Mouse (Mus musculus) olfactory bulb, adult 2 months (tissue): ENCODE measurements around the gene Efcab9. TPM values are rescaled to one million over a fixed set of nuclear protein-coding genes. Genes with fewer than 3 reads are reported as not detected.

Experiments used
- H3K27ac ChIP-seq: fragments of 200-500 bp; 2 replicates; pipeline ENCODE4 v1.5.1; 2012; ENCODE audit warnings: low read depth, low read length; ENCODE audit not compliant: insufficient read depth
- H3K4me1 ChIP-seq: fragments of 200-500 bp; 2 replicates; pipeline ENCODE4 v1.6.1; 2012; ENCODE audit warnings: low read length; ENCODE audit not compliant: control insufficient read depth, insufficient read depth
- H3K4me3 ChIP-seq: fragments of 200-500 bp; 2 replicates; pipeline ENCODE4 v1.5.1; 2012; ENCODE audit warnings: mild to moderate bottlenecking, low read depth, low read length, moderate library complexity; ENCODE audit not compliant: insufficient read depth
- CTCF ChIP-seq: fragments of 200-500 bp; IDR thresholded peaks from 2 replicates; pipeline ENCODE4 v1.5.1; 2012; ENCODE audit warnings: low read depth, mild to moderate bottlenecking, low read length, moderate library complexity; ENCODE audit not compliant: insufficient read depth
- POLR2A ChIP-seq: fragments of 200-500 bp; IDR thresholded peaks from 2 replicates; pipeline ENCODE4 v1.6.1; 2012; ENCODE audit warnings: mild to moderate bottlenecking, low read depth, low read length, moderate library complexity; ENCODE audit not compliant: insufficient read depth
- WGBS: fragments of 180-500 bp; shearing (Covaris S2); methylation state at CpG from one replicate; pipeline ENCODE4 v1.1.7; 2018; 5-methylcytosine and 5-hydroxymethylcytosine counted together
- polyA plus RNA-seq: library from polyadenylated mRNA; stranded (reverse); fragments of >200 nt; gene quantifications from 2 replicates; pipeline ENCODE4 v1.2.4, GENCODE M21; 2012; ENCODE audit warnings: low replicate concordance; ENCODE audit not compliant: missing spikeins, insufficient read depth, insufficient read length

The Efcab9 gene
- polyA plus RNA-seq = not detected in 2 replicates

DNA sequence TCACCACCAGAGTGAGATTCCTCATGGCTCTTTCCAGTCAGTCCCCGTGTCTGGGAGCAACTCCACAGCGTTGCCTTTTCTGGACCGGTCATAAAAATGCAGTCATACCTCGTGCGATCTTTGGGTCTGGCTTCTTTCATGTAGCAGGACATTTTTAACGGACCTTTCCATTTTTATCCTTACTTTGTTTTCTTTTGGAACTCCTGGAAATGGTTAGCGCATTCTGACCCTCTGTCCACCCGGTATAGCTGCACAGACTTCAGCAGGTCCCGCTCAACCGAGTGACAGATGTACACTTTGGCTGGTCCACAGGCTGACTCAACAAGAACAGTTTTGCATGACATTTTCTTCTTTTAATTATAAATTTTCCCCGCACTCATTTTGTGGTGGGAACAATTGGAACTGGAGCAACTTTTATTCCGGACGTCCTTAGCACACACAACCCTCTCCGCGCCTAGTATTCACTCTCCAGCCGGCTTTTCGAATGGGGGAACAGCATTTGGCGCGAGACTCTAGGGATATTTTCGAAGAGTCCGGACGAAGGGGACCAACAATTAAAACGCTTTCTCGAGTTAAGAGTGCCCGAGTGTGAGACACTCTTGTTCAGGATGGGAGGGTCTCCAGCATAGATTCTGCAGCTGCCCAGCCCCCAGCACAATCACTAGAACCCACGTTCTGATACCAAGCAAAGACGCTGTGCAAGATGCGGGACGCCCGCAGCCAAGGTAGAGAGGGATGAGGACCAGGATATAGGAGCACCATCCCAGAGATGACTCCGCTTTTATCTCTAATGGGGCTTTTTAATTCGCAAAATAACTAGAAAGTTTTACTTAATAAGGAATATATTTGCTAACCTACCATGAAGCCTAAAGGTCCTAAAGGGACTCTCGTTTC lies at the start of gene Efcab9:
Efcab9 (minus strand) TSS at position 211 of the 894 bp plus-strand sequence.
- Histone ChIP-seq H3K4me3 (peak within 1 kb of the TSS; percentile 70), H3K4me1 (peaks cover 13% of the 10 kb centered on the region), H3K27ac (no peak within 1 kb of the TSS)
- TF ChIP-seq CTCF = no peak
- no peak for TF ChIP-seq POLR2A
- WGBS = 7% methylated on average over 33 of the region's 33 CpGs

DNA sequence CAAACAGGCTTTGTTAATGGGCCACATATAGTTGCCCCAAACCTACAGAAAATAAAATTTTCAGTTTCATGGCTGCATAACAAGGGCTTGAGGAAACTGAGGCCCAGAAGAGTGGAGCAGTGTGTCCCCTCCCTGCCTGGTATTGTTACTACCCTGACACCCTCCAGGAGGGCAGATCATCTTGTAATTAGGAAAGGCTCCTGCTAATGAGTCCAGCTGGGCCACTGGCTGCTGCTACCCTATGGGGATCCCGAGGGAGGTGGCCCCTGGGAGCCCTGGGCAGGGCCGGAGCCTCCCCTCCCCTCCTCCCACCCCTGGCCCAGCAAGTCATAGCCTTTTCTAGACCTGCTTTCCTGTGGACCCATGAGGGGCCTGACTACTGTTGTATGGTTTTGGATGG lies 49.1 kb upstream of the Efcab9 start:
- no peak overlapping the region for H3K27ac ChIP-seq
- TF ChIP-seq POLR2A (no peak), CTCF (no peak)
- H3K4me1 ChIP-seq = no peaks in the 10 kb centered on the region
- 59% methylated on average over 2 of the region's 2 CpGs for WGBS
- no peak overlapping the region for H3K4me3 ChIP-seq

DNA sequence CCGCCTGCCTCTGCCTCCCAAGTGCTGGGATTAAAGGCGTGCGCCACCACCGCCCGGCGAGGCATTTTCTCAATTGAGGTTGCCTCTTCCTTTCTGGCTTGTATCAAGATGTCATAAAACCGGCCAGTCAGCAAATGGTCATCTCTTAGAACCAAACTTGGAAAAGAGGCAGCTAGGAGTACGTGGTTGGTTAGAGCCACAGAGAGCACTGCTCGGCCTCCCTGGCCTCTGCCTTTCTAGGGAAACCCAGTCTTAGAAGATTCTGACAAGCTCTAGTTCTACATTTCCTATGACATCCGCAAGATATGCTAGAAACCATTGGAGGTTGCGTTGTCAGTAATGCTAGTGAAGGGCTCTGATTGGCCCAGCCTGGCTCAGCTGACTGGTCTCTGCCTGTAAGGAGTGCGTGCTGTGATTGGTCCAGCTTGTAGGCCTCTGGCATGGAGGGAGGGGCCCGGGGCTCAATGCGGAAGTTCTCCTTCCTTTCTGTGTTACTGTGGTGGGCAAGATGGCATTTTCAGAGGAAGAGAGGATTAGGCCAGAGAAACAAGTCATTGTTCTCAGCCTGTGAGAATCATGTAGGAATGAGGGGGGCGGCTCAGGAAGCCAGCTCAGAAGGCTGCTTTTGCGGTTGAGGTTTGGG lies 48.5 kb upstream of the Efcab9 start:
- Histone ChIP-seq H3K4me3 (no peak overlapping the region), H3K27ac (no peak overlapping the region), H3K4me1 (no peaks in the 10 kb centered on the region)
- WGBS = 86% methylated on average over 16 of the region's 16 CpGs
- TF ChIP-seq POLR2A (no peak), CTCF (no peak)

DNA sequence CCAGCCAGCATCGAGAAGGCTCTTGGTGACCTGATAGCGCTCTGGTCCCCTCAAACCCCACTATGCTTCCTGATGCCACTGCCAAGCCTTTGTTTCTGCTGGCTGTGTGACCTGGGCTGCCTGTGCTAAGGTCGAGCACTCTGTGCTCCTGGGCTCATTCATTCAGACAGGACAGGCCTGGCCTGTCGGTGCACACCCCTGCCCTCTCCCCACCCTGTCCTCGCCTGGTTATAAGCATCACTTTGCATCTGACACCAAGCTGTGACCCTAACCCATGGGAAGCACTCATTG lies 44.8 kb upstream of the Efcab9 start:
- no peak overlapping the region for H3K4me3 ChIP-seq
- WGBS = 80% methylated on average over 5 of the region's 5 CpGs
- no peak overlapping the region for H3K27ac ChIP-seq
- no peaks in the 10 kb centered on the region for H3K4me1 ChIP-seq
- TF ChIP-seq POLR2A (no peak), CTCF (no peak)

DNA sequence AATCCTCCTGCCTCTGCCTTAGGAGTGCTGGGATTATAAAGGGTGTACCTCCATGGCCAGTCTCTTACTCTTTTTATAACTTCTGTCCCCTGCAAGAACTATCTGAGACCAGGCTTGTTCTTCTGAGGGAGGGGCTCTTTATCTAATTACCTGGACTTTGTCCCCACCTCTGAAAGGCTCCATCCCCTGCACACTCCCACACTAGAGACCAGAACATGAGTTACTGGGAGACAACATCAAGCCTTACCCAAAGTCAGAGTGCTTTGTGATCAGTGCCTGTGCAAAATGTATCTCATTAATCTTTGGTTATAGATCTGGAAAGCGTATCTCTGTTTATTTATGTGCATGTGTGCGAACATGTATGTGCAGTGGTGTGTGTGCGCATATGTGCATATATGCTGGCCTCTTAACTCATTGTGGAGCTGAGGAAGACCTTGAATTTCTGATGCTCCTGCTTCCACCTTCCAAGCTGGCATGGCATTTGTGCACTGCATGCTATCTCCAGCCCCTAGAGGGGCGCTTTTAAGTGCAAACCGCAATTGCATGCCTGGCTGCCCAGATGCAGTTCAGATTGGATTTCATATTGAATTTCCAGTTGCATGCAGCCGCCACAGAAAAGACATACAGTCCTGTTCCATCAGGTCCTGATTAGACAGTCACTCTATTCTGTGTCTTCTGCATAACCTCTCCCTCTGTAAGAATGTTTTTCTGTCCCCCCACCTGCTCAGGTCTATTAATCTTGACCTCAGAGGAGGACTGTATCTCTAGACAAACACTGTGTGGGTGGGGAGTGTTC lies 44.3 kb upstream of the Efcab9 start:
- TF ChIP-seq CTCF (no peak), POLR2A (no peak)
- H3K4me1 ChIP-seq = no peaks in the 10 kb centered on the region
- H3K27ac ChIP-seq = no peak overlapping the region
- WGBS = 91% methylated on average over 6 of the region's 6 CpGs
- no peak overlapping the region for H3K4me3 ChIP-seq

DNA sequence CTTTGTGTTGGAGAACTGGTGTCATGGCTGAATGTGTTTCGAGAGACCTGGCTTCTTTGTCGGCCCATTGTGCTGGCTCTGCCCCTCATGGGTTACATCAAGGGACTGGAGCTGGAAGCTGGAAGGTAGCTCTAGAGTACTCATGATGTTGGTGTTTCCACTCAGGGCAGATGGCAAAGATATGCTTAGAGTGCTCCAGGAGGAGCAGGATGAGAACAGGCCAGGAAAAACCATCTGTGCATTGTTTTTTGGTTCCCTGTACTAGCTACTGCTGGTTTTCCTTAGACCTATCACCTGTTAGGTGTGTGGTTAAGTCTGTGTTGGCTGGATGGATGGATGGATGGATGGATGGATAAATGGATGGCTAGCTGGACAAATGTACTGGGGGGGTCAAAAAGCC lies 41.8 kb upstream of the Efcab9 start:
- no peak overlapping the region for H3K27ac ChIP-seq
- TF ChIP-seq CTCF (no peak), POLR2A (no peak)
- 94% methylated on average over 2 of the region's 2 CpGs for WGBS
- H3K4me3 ChIP-seq = no peak overlapping the region
- H3K4me1 ChIP-seq = no peaks in the 10 kb centered on the region

DNA sequence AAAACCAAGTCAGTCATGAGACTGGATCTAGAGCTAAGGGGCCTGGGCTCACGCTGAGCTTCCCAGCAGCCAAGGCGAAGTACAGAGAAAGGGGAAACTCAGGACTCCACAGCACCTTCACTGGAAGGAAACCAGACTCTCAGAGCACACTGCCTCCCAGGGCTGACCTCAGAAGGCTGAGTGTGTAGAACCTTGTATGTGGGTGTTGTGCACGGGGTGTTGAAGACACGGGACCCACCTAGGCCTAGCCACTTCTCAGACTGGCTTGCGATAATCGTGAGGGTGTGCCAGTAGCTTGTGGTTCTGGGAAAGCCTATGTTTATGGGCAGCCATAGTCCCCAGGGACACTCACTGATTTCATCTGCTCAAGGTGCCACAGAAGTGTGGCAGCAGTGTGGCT lies 39.2 kb upstream of the Efcab9 start:
- Histone ChIP-seq H3K27ac (no peak overlapping the region), H3K4me1 (no peaks in the 10 kb centered on the region), H3K4me3 (no peak overlapping the region)
- 93% methylated on average over 6 of the region's 6 CpGs for WGBS
- TF ChIP-seq POLR2A = no peak
- no peak for TF ChIP-seq CTCF

DNA sequence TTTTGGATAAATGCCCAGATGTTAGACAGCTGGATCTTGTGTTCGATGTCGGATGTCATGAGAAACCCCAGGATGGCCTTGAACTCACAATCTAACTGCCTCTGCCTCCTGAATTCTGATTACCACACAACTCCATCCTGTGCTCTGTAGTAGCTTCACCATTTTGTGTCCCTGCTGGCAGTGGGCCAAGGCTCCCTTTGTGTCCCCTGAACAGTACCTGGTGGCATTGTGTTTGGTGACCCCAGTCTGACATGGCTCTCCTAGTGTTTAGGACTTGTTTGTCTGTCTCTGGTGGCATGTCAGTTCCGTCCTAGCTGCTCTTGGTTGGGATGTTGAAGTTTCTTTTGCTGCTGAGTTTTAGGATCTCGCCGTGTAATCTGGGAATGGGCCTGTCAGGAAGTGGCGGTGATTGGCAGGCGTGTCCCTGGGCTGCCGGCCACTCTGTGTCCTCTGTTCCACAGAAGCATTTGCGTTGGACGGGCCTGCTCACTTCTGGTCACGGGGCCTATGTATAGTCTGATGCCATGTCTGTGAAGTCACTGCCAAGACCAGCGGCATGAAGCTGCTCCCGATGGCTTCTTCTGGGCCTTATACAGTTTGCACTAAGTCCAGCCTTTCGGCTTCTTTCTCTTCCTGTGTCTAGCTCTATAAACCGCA lies 36.9 kb upstream of the Efcab9 start:
- Histone ChIP-seq H3K4me3 (no peak overlapping the region), H3K4me1 (0 out of 2 replicates have a peak, but pooled peaks cover 2% of the 10 kb centered on the region), H3K27ac (no peak overlapping the region)
- TF ChIP-seq CTCF (no peak), POLR2A (no peak)
- WGBS = 92% methylated on average over 15 of the region's 15 CpGs
